Mouse (Mus musculus): ENCODE results near the gene Cyp4b1. TPM values are rescaled to one million over a fixed set of nuclear protein-coding genes. Genes with fewer than 3 reads are reported as not detected.
"Not testable (repeated sequence)": the region's sequence is repeated elsewhere in the genome, so short reads cannot be mapped to it uniquely, and the experiment has no call there.

Gene Cyp4b1
- polyA plus RNA-seq (2011; ENCODE audit: insufficient read length, low read depth, missing spikeins) = 0.32 TPM in 1 of 2 replicates, not detected in the other

GRCm38 (mm10) chr4:115647580-115647979 lies at the start of gene Cyp4b1:
Gene Cyp4b1 (minus strand): TSS chr4:115647723.
- Histone ChIP-seq H3K4me1 (ENCODE audit: control insufficient read depth, insufficient read depth, low read length) (no peaks in the 10 kb centered on the region), H3K4me3 (ENCODE audit: insufficient read depth, low read length) (no peak within 1 kb of the TSS), H3K27ac (ENCODE audit: insufficient read depth, low read length) (no peak within 1 kb of the TSS)
- TF ChIP-seq CTCF (IDR thresholded peaks at IDR 0.05; ENCODE audit: borderline replicate concordance, insufficient read depth, low read length) (no peak), POLR2A (IDR thresholded peaks at IDR 0.05; ENCODE audit: low read depth, low read length) (no peak)

GRCm38 (mm10) chr4:115686299-115686698 lies 38.8 kb upstream of the Cyp4b1 start:
- Histone ChIP-seq H3K4me1 (ENCODE audit: control insufficient read depth, insufficient read depth, low read length) (no peaks in the 10 kb centered on the region), H3K4me3 (ENCODE audit: insufficient read depth, low read length) (no peak overlapping the region), H3K27ac (ENCODE audit: insufficient read depth, low read length) (no peak overlapping the region)
- no peak for TF ChIP-seq CTCF (IDR thresholded peaks at IDR 0.05; ENCODE audit: borderline replicate concordance, insufficient read depth, low read length)
- no peak for TF ChIP-seq POLR2A (IDR thresholded peaks at IDR 0.05; ENCODE audit: low read depth, low read length)

GRCm38 (mm10) chr4:115659190-115659589 lies 11.7 kb upstream of the Cyp4b1 start:
- no peak overlapping the region for H3K4me3 ChIP-seq (ENCODE audit: insufficient read depth, low read length)
- H3K27ac ChIP-seq (ENCODE audit: insufficient read depth, low read length) = no peak overlapping the region
- TF ChIP-seq POLR2A (IDR thresholded peaks at IDR 0.05; ENCODE audit: low read depth, low read length) (no peak), CTCF (IDR thresholded peaks at IDR 0.05; ENCODE audit: borderline replicate concordance, insufficient read depth, low read length) (no peak)
- no peaks in the 10 kb centered on the region for H3K4me1 ChIP-seq (ENCODE audit: control insufficient read depth, insufficient read depth, low read length)

GRCm38 (mm10) chr4:115657867-115658249 lies 10.3 kb upstream of the Cyp4b1 start:
- H3K27ac ChIP-seq (ENCODE audit: insufficient read depth, low read length) = no peak overlapping the region
- no peaks in the 10 kb centered on the region for H3K4me1 ChIP-seq (ENCODE audit: control insufficient read depth, insufficient read depth, low read length)
- TF ChIP-seq CTCF (IDR thresholded peaks at IDR 0.05; ENCODE audit: borderline replicate concordance, insufficient read depth, low read length) (no peak), POLR2A (IDR thresholded peaks at IDR 0.05; ENCODE audit: low read depth, low read length) (no peak)
- no peak overlapping the region for H3K4me3 ChIP-seq (ENCODE audit: insufficient read depth, low read length)

- no peak overlapping the region for H3K27ac ChIP-seq (ENCODE audit: insufficient read depth, low read length)
- no peaks in the 10 kb centered on the region for H3K4me1 ChIP-seq (ENCODE audit: control insufficient read depth, insufficient read depth, low read length)
- H3K4me3 ChIP-seq (ENCODE audit: insufficient read depth, low read length) = no peak overlapping the region
- TF ChIP-seq POLR2A (IDR thresholded peaks at IDR 0.05; ENCODE audit: low read depth, low read length) (no peak), CTCF (IDR thresholded peaks at IDR 0.05; ENCODE audit: borderline replicate concordance, insufficient read depth, low read length) (no peak)
Observed at GRCm38 (mm10) chr4:115657104-115657866, 9.8 kb upstream of the Cyp4b1 start.

- H3K4me3 ChIP-seq (ENCODE audit: insufficient read depth, low read length); H3K4me1 ChIP-seq (ENCODE audit: control insufficient read depth, insufficient read depth, low read length); H3K27ac ChIP-seq (ENCODE audit: insufficient read depth, low read length): not testable (repeated sequence)
Observed at GRCm38 (mm10) chr4:115656535-115656922, 9.0 kb upstream of the Cyp4b1 start.

GRCm38 (mm10) chr4:115655841-115656534 lies 8.5 kb upstream of the Cyp4b1 start:
- not testable (repeated sequence) for H3K27ac ChIP-seq (ENCODE audit: insufficient read depth, low read length); H3K4me1 ChIP-seq (ENCODE audit: control insufficient read depth, insufficient read depth, low read length); H3K4me3 ChIP-seq (ENCODE audit: insufficient read depth, low read length)

- TF ChIP-seq POLR2A (IDR thresholded peaks at IDR 0.05; ENCODE audit: low read depth, low read length) (no peak), CTCF (IDR thresholded peaks at IDR 0.05; ENCODE audit: borderline replicate concordance, insufficient read depth, low read length) (no peak)
Observed at GRCm38 (mm10) chr4:115650866-115651265, 3.3 kb upstream of the Cyp4b1 start.

GRCm38 (mm10) chr4:115649344-115649743 lies 1.8 kb upstream of the Cyp4b1 start:
- no peaks in the 10 kb centered on the region for H3K4me1 ChIP-seq (ENCODE audit: control insufficient read depth, insufficient read depth, low read length)
- no peak overlapping the region for H3K27ac ChIP-seq (ENCODE audit: insufficient read depth, low read length)
- no peak overlapping the region for H3K4me3 ChIP-seq (ENCODE audit: insufficient read depth, low read length)
- TF ChIP-seq CTCF (IDR thresholded peaks at IDR 0.05; ENCODE audit: borderline replicate concordance, insufficient read depth, low read length) (no peak), POLR2A (IDR thresholded peaks at IDR 0.05; ENCODE audit: low read depth, low read length) (no peak)

More at GRCm38 (mm10) chr4:115650866-115651265, 3.3 kb upstream of the Cyp4b1 start:
- Histone ChIP-seq H3K27ac (ENCODE audit: insufficient read depth, low read length) (no peak overlapping the region), H3K4me1 (ENCODE audit: control insufficient read depth, insufficient read depth, low read length) (no peaks in the 10 kb centered on the region), H3K4me3 (ENCODE audit: insufficient read depth, low read length) (no peak overlapping the region)

- TF ChIP-seq POLR2A (IDR thresholded peaks at IDR 0.05; ENCODE audit: low read depth, low read length) (no peak), CTCF (IDR thresholded peaks at IDR 0.05; ENCODE audit: borderline replicate concordance, insufficient read depth, low read length) (no peak)
- no peaks in the 10 kb centered on the region for H3K4me1 ChIP-seq (ENCODE audit: control insufficient read depth, insufficient read depth, low read length)
- H3K27ac ChIP-seq (ENCODE audit: insufficient read depth, low read length) = no peak overlapping the region
- no peak overlapping the region for H3K4me3 ChIP-seq (ENCODE audit: insufficient read depth, low read length)
Observed at GRCm38 (mm10) chr4:115648752-115649151, 1.2 kb upstream of the Cyp4b1 start.

Measured in embryonic fibroblast, embryonic 13.5 days (primary cell).